Mouse (Mus musculus) c-Kit-negative CD71-positive TER-119-positive erythroid progenitor cells, embryonic 14.5 days (primary cell): ENCODE data around the gene Prmt7.
A peak's percentile ranks its signal among the peaks of the same experiment; 100 is the strongest.

Source experiments
- DNase-seq: peaks from one replicate; pipeline ENCODE4 v3.0.0-alpha.2; 2013; ENCODE audit warnings: low read depth, low spot score

Gene Prmt7

GRCm38 (mm10) chr8:106219620-106220019, 8.9 kb downstream of the Prmt7 start:
- no peak for DNase-seq

GRCm38 (mm10) chr8:106226589-106226988, 15.9 kb downstream of the Prmt7 start:
- peak; percentile 46 for DNase-seq

GRCm38 (mm10) chr8:106231536-106231935, 20.8 kb downstream of the Prmt7 start:
- DNase-seq = no peak

- no peak for DNase-seq
These were observed 22.0 kb downstream of the Prmt7 start for GRCm38 (mm10) chr8:106232751-106233150.

- DNase-seq = no peak
These were observed 24.0 kb downstream of the Prmt7 start for GRCm38 (mm10) chr8:106234567-106235261.

GRCm38 (mm10) chr8:106237106-106237505, 26.4 kb downstream of the Prmt7 start:
- DNase-seq = no peak

GRCm38 (mm10) chr8:106250186-106250585, 39.5 kb downstream of the Prmt7 start:
- no peak for DNase-seq

- DNase-seq = no peak
These were observed 47.4 kb downstream of the Prmt7 start for GRCm38 (mm10) chr8:106258169-106258568.

GRCm38 (mm10) chr8:106259579-106260255, 49.0 kb downstream of the Prmt7 start:
- DNase-seq = no peak

- no peak for DNase-seq
These were observed 50.2 kb downstream of the Prmt7 start for GRCm38 (mm10) chr8:106260894-106261293.

GRCm38 (mm10) chr8:106262343-106262742, 51.6 kb downstream of the Prmt7 start:
- DNase-seq = no peak

GRCm38 (mm10) chr8:106263928-106264327, 53.2 kb downstream of the Prmt7 start:
- no peak for DNase-seq

- DNase-seq = no peak
These were observed 54.7 kb downstream of the Prmt7 start for GRCm38 (mm10) chr8:106265398-106265797.

- DNase-seq = no peak
These were observed 58.1 kb downstream of the Prmt7 start for GRCm38 (mm10) chr8:106268710-106269346.

GRCm38 (mm10) chr8:106270804-106271203, 60.1 kb downstream of the Prmt7 start:
- DNase-seq = no peak

- no peak for DNase-seq
These were observed 60.6 kb downstream of the Prmt7 start for GRCm38 (mm10) chr8:106271378-106271777.

GRCm38 (mm10) chr8:106273468-106273867, 62.7 kb downstream of the Prmt7 start:
- DNase-seq = no peak

- no peak for DNase-seq
These were observed 66.1 kb downstream of the Prmt7 start for GRCm38 (mm10) chr8:106276709-106277317.

GRCm38 (mm10) chr8:106278367-106279042, 67.8 kb downstream of the Prmt7 start:
- DNase-seq = no peak

GRCm38 (mm10) chr8:106280154-106280553, 69.4 kb downstream of the Prmt7 start:
- DNase-seq = no peak

GRCm38 (mm10) chr8:106280844-106281243, 70.1 kb downstream of the Prmt7 start:
- DNase-seq = no peak

GRCm38 (mm10) chr8:106287445-106287844, 76.7 kb downstream of the Prmt7 start:
- no peak for DNase-seq
